Mouse (Mus musculus): ENCODE measurements at regions not wholly inside any gene's neighbourhood (a gene's known extent, or its start where the extent isn't known, plus 50 kb on each side); places are given as distances from the start of the nearest gene placed in this dataset.

GRCm38 (mm10) chr3:143527982-143528381, 646.2 kb upstream of the Pkn2 start:
- no peak for ATAC-seq
- H3K4me1 ChIP-seq (ENCODE audit: control insufficient read depth, insufficient read depth, low read length), result no peaks in the 10 kb centered on the region
- H3K4me2 ChIP-seq (ENCODE audit: low read depth, low read length), result no peak overlapping the region
- H3K27me3 ChIP-seq (replicated peaks; ENCODE audit: control insufficient read depth, insufficient read depth, low read length), result no peaks in the 10 kb centered on the region
- H3K9ac ChIP-seq (ENCODE audit: low read depth, low read length), result no peak overlapping the region
- no peak overlapping the region for H3K27ac ChIP-seq (ENCODE audit: low read length)
- no peaks in the 10 kb centered on the region for H3K36me3 ChIP-seq (ENCODE audit: control insufficient read depth, insufficient read depth, low read length)
- no peaks in the 10 kb centered on the region for H3K9me3 ChIP-seq (ENCODE audit: control insufficient read depth, low read length)
- 63% methylated on average over 4 of the region's 4 CpGs for WGBS
- no peak overlapping the region for H3K4me3 ChIP-seq (ENCODE audit: low read length)

GRCm38 (mm10) chr3:143527274-143527673, 645.5 kb upstream of the Pkn2 start:
- no peaks in the 10 kb centered on the region for H3K4me1 ChIP-seq (ENCODE audit: control insufficient read depth, insufficient read depth, low read length)
- no peak overlapping the region for H3K9ac ChIP-seq (ENCODE audit: low read depth, low read length)
- no peak overlapping the region for H3K4me3 ChIP-seq (ENCODE audit: low read length)
- no peaks in the 10 kb centered on the region for H3K36me3 ChIP-seq (ENCODE audit: control insufficient read depth, insufficient read depth, low read length)
- ATAC-seq, result no peak
- H3K9me3 ChIP-seq (ENCODE audit: control insufficient read depth, low read length), result no peaks in the 10 kb centered on the region
- H3K4me2 ChIP-seq (ENCODE audit: low read depth, low read length), result no peak overlapping the region
- no peaks in the 10 kb centered on the region for H3K27me3 ChIP-seq (replicated peaks; ENCODE audit: control insufficient read depth, insufficient read depth, low read length)
- H3K27ac ChIP-seq (ENCODE audit: low read length), result no peak overlapping the region

DNA sequence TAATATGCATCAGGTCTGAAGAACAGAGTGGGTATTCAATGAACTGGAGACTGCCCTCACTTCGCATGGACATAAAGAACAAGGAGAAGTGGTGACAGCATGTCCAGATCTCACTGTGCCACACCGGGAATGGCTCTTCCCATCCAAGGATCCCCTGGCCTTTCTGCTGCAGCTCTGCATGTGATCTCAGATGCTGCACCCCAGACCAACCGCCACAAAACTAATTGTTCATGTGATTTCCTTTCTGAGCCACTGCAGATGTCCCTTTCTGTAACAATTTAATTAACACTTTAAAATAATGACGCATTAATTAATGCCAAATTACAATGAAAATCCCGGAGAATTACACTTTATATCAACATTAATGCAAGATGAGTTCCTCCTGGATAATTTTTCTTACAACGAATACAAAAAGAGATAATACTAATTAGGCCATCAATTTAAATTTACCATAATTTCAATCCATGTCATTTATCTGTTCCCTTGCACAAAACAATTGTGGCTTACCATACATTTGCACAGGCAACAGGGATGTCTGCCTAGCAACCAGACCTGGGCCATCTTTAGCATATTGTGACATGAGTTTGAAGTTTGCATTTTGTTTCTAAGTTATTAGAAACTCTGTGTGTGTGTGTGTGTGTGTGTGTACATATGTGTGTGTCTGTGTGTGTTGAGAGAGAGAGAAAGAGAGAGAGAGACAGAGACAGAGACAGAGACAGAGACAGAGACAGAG, 630.9 kb upstream of the Pkn2 start:
- no peaks in the 10 kb centered on the region for H3K27me3 ChIP-seq (replicated peaks; ENCODE audit: control insufficient read depth, insufficient read depth, low read length)
- no peak for ATAC-seq
- no peak overlapping the region for H3K27ac ChIP-seq (ENCODE audit: low read length)
- H3K9me3 ChIP-seq (ENCODE audit: control insufficient read depth, low read length), result no peaks in the 10 kb centered on the region
- H3K4me2 ChIP-seq (ENCODE audit: low read depth, low read length), result no peak overlapping the region
- H3K36me3 ChIP-seq (ENCODE audit: control insufficient read depth, insufficient read depth, low read length), result no peaks in the 10 kb centered on the region
- H3K4me1 ChIP-seq (ENCODE audit: control insufficient read depth, insufficient read depth, low read length), result no peaks in the 10 kb centered on the region
- H3K9ac ChIP-seq (ENCODE audit: low read depth, low read length), result no peak overlapping the region
- WGBS, result 76% methylated on average over 6 of the region's 6 CpGs
- H3K4me3 ChIP-seq (ENCODE audit: low read length), result no peak overlapping the region

GRCm38 (mm10) chr3:143509531-143509930, 627.7 kb upstream of the Pkn2 start:
- ATAC-seq, result no peak
- H3K4me1 ChIP-seq (ENCODE audit: control insufficient read depth, insufficient read depth, low read length), result no peaks in the 10 kb centered on the region
- no peaks in the 10 kb centered on the region for H3K9me3 ChIP-seq (ENCODE audit: control insufficient read depth, low read length)
- no peak overlapping the region for H3K27ac ChIP-seq (ENCODE audit: low read length)
- H3K4me3 ChIP-seq (ENCODE audit: low read length), result no peak overlapping the region
- H3K36me3 ChIP-seq (ENCODE audit: control insufficient read depth, insufficient read depth, low read length), result no peaks in the 10 kb centered on the region
- no peak overlapping the region for H3K9ac ChIP-seq (ENCODE audit: low read depth, low read length)
- H3K27me3 ChIP-seq (replicated peaks; ENCODE audit: control insufficient read depth, insufficient read depth, low read length), result no peaks in the 10 kb centered on the region
- 51% methylated on average over 5 of the region's 5 CpGs for WGBS
- no peak overlapping the region for H3K4me2 ChIP-seq (ENCODE audit: low read depth, low read length)

- WGBS, result 60% methylated on average over 1 of the region's 1 CpGs
- H3K9ac ChIP-seq (ENCODE audit: low read depth, low read length), result no peak overlapping the region
- H3K4me3 ChIP-seq (ENCODE audit: low read length), result no peak overlapping the region
- no peaks in the 10 kb centered on the region for H3K4me1 ChIP-seq (ENCODE audit: control insufficient read depth, insufficient read depth, low read length)
- no peaks in the 10 kb centered on the region for H3K9me3 ChIP-seq (ENCODE audit: control insufficient read depth, low read length)
- H3K36me3 ChIP-seq (ENCODE audit: control insufficient read depth, insufficient read depth, low read length), result no peaks in the 10 kb centered on the region
- ATAC-seq, result no peak
- H3K4me2 ChIP-seq (ENCODE audit: low read depth, low read length), result no peak overlapping the region
- H3K27ac ChIP-seq (ENCODE audit: low read length), result no peak overlapping the region
- H3K27me3 ChIP-seq (replicated peaks; ENCODE audit: control insufficient read depth, insufficient read depth, low read length), result no peaks in the 10 kb centered on the region
These were observed 626.5 kb upstream of the Pkn2 start for GRCm38 (mm10) chr3:143508280-143508679.

- H3K4me1 ChIP-seq (ENCODE audit: control insufficient read depth, insufficient read depth, low read length), result no peaks in the 10 kb centered on the region
- H3K27ac ChIP-seq (ENCODE audit: low read length), result no peak overlapping the region
These were observed 619.2 kb upstream of the Pkn2 start for GRCm38 (mm10) chr3:143501017-143501416.

GRCm38 (mm10) chr3:143495389-143495788, 613.6 kb upstream of the Pkn2 start:
- no peaks in the 10 kb centered on the region for H3K4me1 ChIP-seq (ENCODE audit: control insufficient read depth, insufficient read depth, low read length)
- ATAC-seq, result no peak
- H3K9ac ChIP-seq (ENCODE audit: low read depth, low read length), result no peak overlapping the region
- H3K36me3 ChIP-seq (ENCODE audit: control insufficient read depth, insufficient read depth, low read length), result no peaks in the 10 kb centered on the region
- no peaks in the 10 kb centered on the region for H3K27me3 ChIP-seq (replicated peaks; ENCODE audit: control insufficient read depth, insufficient read depth, low read length)
- 65% methylated on average over 4 of the region's 4 CpGs for WGBS
- H3K9me3 ChIP-seq (ENCODE audit: control insufficient read depth, low read length), result no peaks in the 10 kb centered on the region
- no peak overlapping the region for H3K4me3 ChIP-seq (ENCODE audit: low read length)
- H3K27ac ChIP-seq (ENCODE audit: low read length), result no peak overlapping the region
- no peak overlapping the region for H3K4me2 ChIP-seq (ENCODE audit: low read depth, low read length)

More at GRCm38 (mm10) chr3:143501017-143501416, 619.2 kb upstream of the Pkn2 start:
- no peak for ATAC-seq
- 59% methylated on average over 2 of the region's 2 CpGs for WGBS
- Histone ChIP-seq H3K9me3 (ENCODE audit: control insufficient read depth, low read length) (no peaks in the 10 kb centered on the region), H3K4me3 (ENCODE audit: low read length) (no peak overlapping the region), H3K9ac (ENCODE audit: low read depth, low read length) (no peak overlapping the region), H3K36me3 (ENCODE audit: control insufficient read depth, insufficient read depth, low read length) (no peaks in the 10 kb centered on the region), H3K27me3 (replicated peaks; ENCODE audit: control insufficient read depth, insufficient read depth, low read length) (no peaks in the 10 kb centered on the region), H3K4me2 (ENCODE audit: low read depth, low read length) (no peak overlapping the region)

- no peaks in the 10 kb centered on the region for H3K36me3 ChIP-seq (ENCODE audit: control insufficient read depth, insufficient read depth, low read length)
- H3K27me3 ChIP-seq (replicated peaks; ENCODE audit: control insufficient read depth, insufficient read depth, low read length), result no peaks in the 10 kb centered on the region
- no peaks in the 10 kb centered on the region; the same call in 1 of the 2 replicates for H3K4me1 ChIP-seq (ENCODE audit: control insufficient read depth, insufficient read depth, low read length)
- H3K9ac ChIP-seq (ENCODE audit: low read depth, low read length), result no peak overlapping the region
- peak; percentile 98 for ATAC-seq
- no peaks in the 10 kb centered on the region for H3K9me3 ChIP-seq (ENCODE audit: control insufficient read depth, low read length)
- peak overlapping the region; percentile 61; the same call in 1 of the 2 replicates for H3K27ac ChIP-seq (ENCODE audit: low read length)
- no peak overlapping the region for H3K4me3 ChIP-seq (ENCODE audit: low read length)
- WGBS, result 48% methylated on average over 7 of the region's 8 CpGs
- H3K4me2 ChIP-seq (ENCODE audit: low read depth, low read length), result no peak overlapping the region
These were observed 596.3 kb upstream of the Pkn2 start for GRCm38 (mm10) chr3:143477916-143478610.

GRCm38 (mm10) chr3:143475461-143475860, 593.7 kb upstream of the Pkn2 start:
- WGBS, result 68% methylated on average over 5 of the region's 5 CpGs

More at GRCm38 (mm10) chr3:143475461-143475860, 593.7 kb upstream of the Pkn2 start:
- Histone ChIP-seq H3K9ac (ENCODE audit: low read depth, low read length) (no peak overlapping the region), H3K36me3 (ENCODE audit: control insufficient read depth, insufficient read depth, low read length) (no peaks in the 10 kb centered on the region), H3K27ac (ENCODE audit: low read length) (no peak overlapping the region), H3K9me3 (ENCODE audit: control insufficient read depth, low read length) (no peaks in the 10 kb centered on the region), H3K4me2 (ENCODE audit: low read depth, low read length) (no peak overlapping the region), H3K4me3 (ENCODE audit: low read length) (no peak overlapping the region), H3K4me1 (ENCODE audit: control insufficient read depth, insufficient read depth, low read length) (no peaks in the 10 kb centered on the region; the same call in 1 of the 2 replicates), H3K27me3 (replicated peaks; ENCODE audit: control insufficient read depth, insufficient read depth, low read length) (no peaks in the 10 kb centered on the region)
- no peak for ATAC-seq

Data from intestine, embryonic 16.5 days (tissue).